Mouse (Mus musculus): ENCODE results near the gene Rnf5.

- TF ChIP-seq CTCF (IDR thresholded peaks at IDR 0.05; ENCODE audit: low read depth) (0 out of 2 replicates have a peak, but pooled peaks have one; percentile 2), EP300 (optimal IDR thresholded peaks at IDR 0.05) (no peak)
Observed at GRCm38 (mm10) chr17:34585877-34586771, 17.4 kb downstream of the Rnf5 start.

Data from stomach, postnatal 0 days (tissue).